Mouse (Mus musculus): Measurements from ENCODE around the gene Pigl.

Pigl gene

GRCm38 (mm10) chr11:62557205-62557604 lies 98.9 kb downstream of the Pigl start:
- DNase-seq (ENCODE audit: low spot score in 2 of 2): no peak

- DNase-seq (ENCODE audit: low spot score in 2 of 2): no peak
Observed at GRCm38 (mm10) chr11:62558152-62558551, 99.9 kb downstream of the Pigl start.

- DNase-seq (ENCODE audit: low spot score in 2 of 2): no peak
Observed at GRCm38 (mm10) chr11:62558961-62559646, 100.8 kb downstream of the Pigl start.

GRCm38 (mm10) chr11:62560463-62561016 lies 102.3 kb downstream of the Pigl start:
- no peak for DNase-seq (ENCODE audit: low spot score in 2 of 2)

GRCm38 (mm10) chr11:62563590-62563989 lies 105.3 kb downstream of the Pigl start:
- no peak for DNase-seq (ENCODE audit: low spot score in 2 of 2)

All from frontal cortex, postnatal 14 days (tissue).